Mouse (Mus musculus) limb, embryonic 11.5 days (tissue): Measurements from ENCODE around the gene Renbp. TPM values are rescaled to one million over a fixed set of nuclear protein-coding genes. Genes with fewer than 3 reads are reported as not detected.

ENCODE experiments used
- ATAC-seq: fragments of 200-750 bp; cut with Nextera tagmentation; 2 replicates; pipeline ENCODE4 v1.8.0; 2017; ENCODE audit warnings: low read depth; ENCODE audit not compliant: insufficient number of reproducible peaks, low FRiP score, low TSS enrichment
- DNase-seq: peaks from one replicate; pipeline ENCODE4 v3.0.0-alpha.2; 2015; ENCODE audit warnings: low spot score
- H3K27ac ChIP-seq: fragments of 300-500 bp; sonication (generic); replicated peaks from 2 replicates; pipeline ENCODE4 v1.5.1; 2014; ENCODE audit warnings: low read depth, mild to moderate bottlenecking, low read length
- H3K27me3 ChIP-seq: fragments of 300-500 bp; sonication (generic); 2 replicates; pipeline ENCODE4 v1.6.1; 2014; ENCODE audit warnings: mild to moderate bottlenecking, low read length, mixed read lengths; ENCODE audit not compliant: control insufficient read depth, insufficient read depth
- H3K36me3 ChIP-seq: fragments of 300-500 bp; sonication (generic); 2 replicates; pipeline ENCODE4 v1.6.1; 2014; ENCODE audit warnings: mild to moderate bottlenecking, low read length, moderate library complexity, mixed read lengths; ENCODE audit not compliant: control insufficient read depth, insufficient read depth
- H3K4me1 ChIP-seq: fragments of 300-500 bp; sonication (generic); 2 replicates; pipeline ENCODE4 v1.6.1; 2014; ENCODE audit warnings: low read length, mixed read lengths; ENCODE audit not compliant: control insufficient read depth, insufficient read depth
- H3K4me2 ChIP-seq: fragments of 300-500 bp; sonication (generic); 2 replicates; pipeline ENCODE4 v1.6.1; 2014; ENCODE audit warnings: low read depth, mild to moderate bottlenecking, moderate library complexity; ENCODE audit not compliant: severe bottlenecking
- H3K4me3 ChIP-seq: fragments of 300-500 bp; sonication (generic); 2 replicates; pipeline ENCODE4 v1.5.1; 2014; ENCODE audit warnings: low read depth, low read length
- H3K9ac ChIP-seq: fragments of 300-500 bp; sonication (generic); 2 replicates; pipeline ENCODE4 v1.6.1; 2014; ENCODE audit warnings: mild to moderate bottlenecking, low read length
- H3K9me3 ChIP-seq: fragments of 300-500 bp; sonication (generic); 2 replicates; pipeline ENCODE4 v1.6.1; 2016; ENCODE audit warnings: low read length; ENCODE audit not compliant: control insufficient read depth
- WGBS: fragments of 180-500 bp; shearing (Covaris S2); extraction: QIAGEN DNeasy Blood & Tissue Kit; methylation state at CpG from one replicate; pipeline ENCODE4 v1.1.7; 2014; 5-methylcytosine and 5-hydroxymethylcytosine counted together
- polyA plus RNA-seq: library from polyadenylated mRNA; unstranded; fragments of >200 nt; fragmentation: Nextera tagmentation; extraction: Ambion mirVana; gene quantifications from 2 replicates; pipeline ENCODE4 v1.2.1, GENCODE M21; 2014

Renbp gene
- polyA plus RNA-seq, 1 experiment from 2014 or later: 13.2 TPM

DNA sequence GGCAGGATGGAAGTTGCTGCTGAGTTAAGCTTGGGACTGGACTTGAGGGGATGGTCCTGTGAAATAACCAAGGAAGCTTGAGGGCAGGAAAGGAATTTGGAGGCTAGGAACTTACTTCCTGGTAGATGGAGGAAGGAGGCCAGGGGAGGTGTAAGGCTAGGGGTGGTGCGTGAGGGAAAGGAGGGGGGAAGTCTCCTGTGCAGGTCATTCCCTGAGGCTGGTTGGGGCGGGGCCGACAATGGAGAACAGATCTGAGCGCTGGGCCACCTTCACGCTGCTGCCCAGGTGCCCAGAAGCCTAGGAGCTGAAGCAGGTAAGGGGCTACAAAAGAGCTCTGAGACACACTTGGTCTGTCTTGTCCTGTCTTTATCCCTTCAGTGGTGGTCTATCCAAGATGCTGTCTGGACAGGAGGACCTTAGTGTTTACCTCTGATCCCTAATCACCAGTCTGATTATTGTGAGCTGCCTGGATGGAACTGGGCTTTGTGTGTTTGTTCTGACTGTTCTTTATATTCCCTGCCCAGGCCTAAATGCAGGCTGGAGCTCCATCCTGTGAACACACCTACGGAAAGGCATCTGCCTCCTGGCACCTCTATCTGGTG, 39.0 kb downstream of the Renbp start, which contains the start of gene Avpr2:
Avpr2 (plus strand) TSS at position 552 of the 602 bp plus-strand sequence.
- H3K9me3 ChIP-seq: no peaks in the 10 kb centered on the region
- DNase-seq (no peak), ATAC-seq (no peak)
- no peaks in the 10 kb centered on the region for H3K36me3 ChIP-seq
- no peaks in the 10 kb centered on the region for H3K27me3 ChIP-seq
- no peaks in the 10 kb centered on the region for H3K4me1 ChIP-seq
- H3K27ac ChIP-seq: no peak within 1 kb of the TSS
- H3K9ac ChIP-seq: no peak within 1 kb of the TSS
- WGBS: 68% methylated on average over 6 of the region's 6 CpGs
- H3K4me3 ChIP-seq: no peak within 1 kb of the TSS
- no peak within 1 kb of the TSS for H3K4me2 ChIP-seq

DNA sequence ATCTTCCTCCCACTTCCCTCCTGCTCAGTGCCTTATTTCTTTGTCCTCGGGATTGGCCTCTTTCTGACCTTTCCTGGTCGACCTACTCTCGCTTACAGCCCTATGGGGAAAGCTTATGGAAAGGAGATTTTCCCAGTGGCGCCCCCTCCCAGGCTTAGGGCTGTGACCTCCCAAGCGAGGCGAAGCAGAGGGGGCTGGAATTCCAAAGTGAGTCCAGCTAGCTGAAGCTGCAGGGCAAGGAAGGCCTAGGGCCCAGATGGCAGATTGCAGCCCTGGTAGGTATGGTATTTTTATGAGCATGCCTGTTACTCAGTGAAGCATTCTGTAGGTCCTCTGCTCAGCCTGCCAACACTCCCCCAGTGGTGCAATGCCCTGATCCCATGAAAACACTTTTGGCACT, 49.2 kb downstream of the Renbp start:
- Histone ChIP-seq H3K4me3 (no peak overlapping the region), H3K9ac (no peak overlapping the region), H3K36me3 (no peaks in the 10 kb centered on the region), H3K4me2 (no peak overlapping the region), H3K27ac (no peak overlapping the region), H3K27me3 (peaks cover 17% of the 10 kb centered on the region), H3K9me3 (no peaks in the 10 kb centered on the region), H3K4me1 (no peaks in the 10 kb centered on the region)
- DNase-seq (peak; percentile 23), ATAC-seq (no peak)
- WGBS: 10% methylated on average over 6 of the region's 6 CpGs

DNA sequence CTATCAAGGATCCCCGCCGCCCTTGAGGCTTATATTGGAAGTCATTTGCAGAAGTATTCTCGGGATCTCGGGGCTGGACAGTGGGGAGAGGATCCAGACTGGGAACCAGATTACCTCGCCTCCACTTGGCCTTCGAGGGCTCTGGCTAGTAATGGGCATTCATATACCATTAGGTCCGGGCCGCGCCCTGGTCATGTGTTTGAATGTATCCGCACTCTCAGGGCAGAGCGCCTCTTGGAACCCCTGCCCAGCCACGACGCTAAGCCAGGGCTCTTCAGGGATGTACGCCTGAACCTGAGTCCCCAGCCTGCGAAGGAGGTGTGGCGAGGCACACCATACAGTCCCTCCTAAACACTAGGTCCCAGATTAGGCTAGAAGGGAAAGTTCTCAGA, 49.6 kb downstream of the Renbp start:
- ATAC-seq: no peak
- Histone ChIP-seq H3K4me1 (no peaks in the 10 kb centered on the region), H3K27me3 (peaks cover 17% of the 10 kb centered on the region), H3K9me3 (no peaks in the 10 kb centered on the region), H3K4me3 (peak overlapping the region; percentile 30), H3K4me2 (peak overlapping the region; percentile 64), H3K27ac (no peak overlapping the region), H3K36me3 (no peaks in the 10 kb centered on the region), H3K9ac (no peak overlapping the region)
- no peak for DNase-seq
- WGBS: 21% methylated on average over 15 of the region's 16 CpGs

DNA sequence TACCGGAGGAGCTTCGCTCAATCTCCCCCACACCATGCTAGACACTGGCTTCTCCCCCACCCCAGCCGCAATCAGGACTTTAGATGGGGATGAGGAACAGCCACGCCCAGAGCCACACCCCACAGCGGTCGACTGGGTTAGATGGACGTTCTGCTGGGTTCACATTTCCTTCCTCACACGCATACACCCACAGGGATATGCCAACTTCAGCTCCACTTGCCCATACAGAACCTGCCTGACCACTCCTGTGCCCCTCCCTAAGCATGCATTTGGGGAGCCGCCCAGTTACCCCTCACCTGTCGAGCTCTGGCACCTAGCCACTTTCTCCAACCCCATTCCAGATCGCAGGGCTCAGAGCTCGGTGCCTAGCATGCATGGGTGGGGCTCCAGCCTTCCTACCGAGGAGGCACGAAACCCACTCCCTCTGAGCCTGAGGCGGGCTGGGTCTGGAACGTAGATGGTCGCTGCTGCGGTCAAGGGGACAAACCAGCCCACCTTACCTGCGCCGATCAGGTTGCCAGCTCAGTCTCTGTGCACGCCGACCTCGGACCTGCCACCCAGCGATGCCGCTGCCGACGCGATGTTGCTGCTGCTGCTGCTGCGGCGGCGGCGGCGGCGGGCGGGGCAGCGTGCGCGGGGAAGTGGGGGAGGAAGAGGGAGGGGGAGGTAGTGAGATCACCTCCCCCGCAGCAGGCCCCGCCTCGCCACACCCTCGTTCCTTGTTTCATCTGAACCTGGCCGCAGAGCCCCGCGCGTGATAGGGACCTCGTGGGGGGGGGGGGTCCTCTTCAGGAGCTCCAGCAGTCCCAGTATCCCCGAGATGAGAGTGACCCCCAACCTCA, 50.2 kb downstream of the Renbp start:
- peak overlapping the region; percentile 64 for H3K4me2 ChIP-seq
- DNase-seq (peak; percentile 38), ATAC-seq (no peak)
- 26% methylated on average over 33 of the region's 48 CpGs for WGBS
- H3K9me3 ChIP-seq: no peaks in the 10 kb centered on the region
- no peak overlapping the region for H3K9ac ChIP-seq
- H3K27ac ChIP-seq: no peak overlapping the region
- H3K36me3 ChIP-seq: no peaks in the 10 kb centered on the region
- H3K4me1 ChIP-seq: no peaks in the 10 kb centered on the region
- H3K4me3 ChIP-seq: peak overlapping the region; percentile 30
- peaks cover 17% of the 10 kb centered on the region for H3K27me3 ChIP-seq

DNA sequence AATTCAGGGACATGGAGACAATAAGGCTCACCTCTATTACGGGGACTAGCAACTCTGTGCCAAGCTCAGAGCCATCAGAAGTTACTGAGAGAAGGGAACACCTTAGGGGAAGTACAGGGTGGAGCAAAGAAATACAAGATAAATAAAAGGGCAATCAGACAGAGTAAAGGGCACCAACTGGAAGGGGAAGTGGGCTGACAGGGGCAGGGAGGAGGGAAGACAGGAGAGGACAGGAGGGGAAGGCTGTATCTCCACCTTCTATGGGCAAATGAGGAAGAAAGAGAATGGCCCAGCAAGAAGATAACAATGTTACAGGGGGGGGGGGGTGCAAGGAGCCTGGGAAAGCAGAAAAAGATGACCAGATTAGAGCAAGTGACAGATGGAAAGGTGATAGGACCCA, 53.6 kb downstream of the Renbp start:
- DNase-seq (no peak), ATAC-seq (no peak)
- H3K36me3 ChIP-seq: no peaks in the 10 kb centered on the region
- H3K4me2 ChIP-seq: no peak overlapping the region
- peaks cover 17% of the 10 kb centered on the region for H3K27me3 ChIP-seq
- no peak overlapping the region for H3K27ac ChIP-seq
- 77% methylated on average over 1 of the region's 1 CpGs for WGBS
- H3K4me1 ChIP-seq: no peaks in the 10 kb centered on the region
- H3K9me3 ChIP-seq: no peaks in the 10 kb centered on the region
- H3K4me3 ChIP-seq: no peak overlapping the region
- no peak overlapping the region for H3K9ac ChIP-seq

DNA sequence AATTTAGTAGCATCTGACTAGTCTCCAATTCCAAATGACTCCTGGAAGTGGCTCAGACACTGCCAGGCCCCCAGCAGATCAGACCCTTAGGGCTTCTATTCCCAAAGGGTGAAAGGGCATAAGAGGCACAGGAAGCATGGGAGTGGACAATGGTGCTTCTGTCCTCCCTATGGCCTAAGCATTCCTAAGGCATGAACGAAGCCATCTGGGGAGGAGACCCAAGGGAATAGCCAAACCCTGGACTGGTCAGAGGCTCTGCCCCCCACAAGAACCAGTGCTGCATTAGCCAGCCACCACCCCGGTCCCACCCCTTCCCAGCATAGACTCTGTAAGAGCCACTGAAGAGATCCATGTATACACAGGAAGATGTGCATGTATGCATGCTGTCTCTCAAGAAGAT, 54.8 kb downstream of the Renbp start:
- WGBS: 82% methylated on average over 2 of the region's 2 CpGs
- Histone ChIP-seq H3K27ac (no peak overlapping the region), H3K4me1 (no peaks in the 10 kb centered on the region), H3K4me3 (no peak overlapping the region), H3K4me2 (no peak overlapping the region), H3K9me3 (no peaks in the 10 kb centered on the region), H3K9ac (no peak overlapping the region), H3K27me3 (peaks cover 15% of the 10 kb centered on the region), H3K36me3 (no peaks in the 10 kb centered on the region)
- no peak for ATAC-seq
- no peak for DNase-seq

Other genes starting within 250 kb of the Renbp start
- gene Bcap31, start 214.7 kb downstream of the Renbp start, polyA plus RNA-seq: 162 and 164 TPM in 2 replicates
- gene Abcd1, start 214.3 kb downstream of the Renbp start, polyA plus RNA-seq: 8.5 and 10.0 TPM in 2 replicates
- gene Plxnb3, start 173.8 kb downstream of the Renbp start, polyA plus RNA-seq: 0.17 TPM in 1 of 2 replicates, not detected in the other
- gene Srpk3, start 156.4 kb downstream of the Renbp start, polyA plus RNA-seq: 2.5 and 3.3 TPM in 2 replicates
- 185 and 186 TPM in 2 replicates for gene Idh3g, start 144.0 kb downstream of the Renbp start, polyA plus RNA-seq
- gene Ssr4, start 143.8 kb downstream of the Renbp start, polyA plus RNA-seq: 122 and 124 TPM in 2 replicates
- gene Pdzd4, start 105.9 kb downstream of the Renbp start, polyA plus RNA-seq: 0.73 and 1.1 TPM in 2 replicates
- gene Avpr2, start 38.7 kb downstream of the Renbp start, polyA plus RNA-seq: 0.21 and 0.35 TPM in 2 replicates
- 0.85 and 1.2 TPM in 2 replicates for gene L1cam, start 34.7 kb downstream of the Renbp start, polyA plus RNA-seq
- gene Arhgap4, start 9.0 kb downstream of the Renbp start, polyA plus RNA-seq: 2.0 and 2.3 TPM in 2 replicates
- gene Naa10, start 8.9 kb downstream of the Renbp start, polyA plus RNA-seq: 156 and 159 TPM in 2 replicates
- 84.0 and 85.5 TPM in 2 replicates for gene Hcfc1, start 35.5 kb upstream of the Renbp start, polyA plus RNA-seq
- gene Irak1, start 93.1 kb upstream of the Renbp start, polyA plus RNA-seq: 40.3 and 46.2 TPM in 2 replicates
- gene Opn1mw, start 196.6 kb upstream of the Renbp start, polyA plus RNA-seq: not detected in 2 replicates
- gene Mecp2, start 204.5 kb upstream of the Renbp start, polyA plus RNA-seq: 12.0 and 13.1 TPM in 2 replicates
- not detected in 2 replicates for gene Tex28, start 237.0 kb upstream of the Renbp start, polyA plus RNA-seq
- not detected in 2 replicates for gene Tktl1, start 246.4 kb upstream of the Renbp start, polyA plus RNA-seq